Mouse (Mus musculus): ENCODE measurements around the gene Hlcs. TPM values are rescaled to one million over a fixed set of nuclear protein-coding genes. Genes with fewer than 3 reads are reported as not detected.

The Hlcs gene
- polyA plus RNA-seq, 1 experiment: 3.5 TPM

DNA sequence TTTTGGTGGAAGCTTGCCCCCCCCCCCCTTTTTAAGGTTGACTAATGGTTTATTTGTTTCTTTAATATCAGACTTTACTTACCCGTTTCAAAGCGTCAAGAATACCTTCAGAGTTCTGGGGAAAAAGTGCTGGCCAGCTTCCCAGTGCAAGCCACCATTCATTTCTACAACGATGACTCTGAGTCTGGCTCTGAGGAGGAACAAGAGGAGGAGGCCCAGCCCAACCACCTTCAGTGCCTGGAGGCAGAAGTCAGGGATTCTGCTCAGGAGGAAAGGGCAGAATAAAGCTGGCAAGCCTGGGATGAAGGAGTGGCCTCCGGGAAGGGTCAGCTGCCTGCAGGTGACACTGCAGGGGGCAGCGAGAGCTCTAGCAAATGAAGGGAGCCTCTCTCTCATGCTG lies 22.3 kb upstream of the Hlcs start:
- H3K27ac ChIP-seq (ENCODE audit: control insufficient read depth, insufficient read depth, low read depth, low read length): no peak overlapping the region
- no peaks in the 10 kb centered on the region for H3K4me1 ChIP-seq (ENCODE audit: control insufficient read depth, insufficient read depth, low read length)
- H3K4me3 ChIP-seq (ENCODE audit: control insufficient read depth, low read depth, low read length): no peak overlapping the region
- H3K27me3 ChIP-seq (ENCODE audit: control insufficient read depth, insufficient read depth, low read length): no peaks in the 10 kb centered on the region
- TF ChIP-seq POLR2A (IDR thresholded peaks at IDR 0.05; ENCODE audit: control insufficient read depth, low read depth, low read length): no peak
- no peak for TF ChIP-seq CTCF (IDR thresholded peaks at IDR 0.05; ENCODE audit: control insufficient read depth, insufficient read depth, insufficient replicate concordance, low read depth, low read length)
- no peaks in the 10 kb centered on the region for H3K36me3 ChIP-seq (ENCODE audit: control insufficient read depth, insufficient read depth, low read length)

GRCm38 (mm10) chr16:94331886-94332252 lies 18.5 kb upstream of the Hlcs start:
- Histone ChIP-seq H3K27me3 (ENCODE audit: control insufficient read depth, insufficient read depth, low read length) (peaks cover 10% of the 10 kb centered on the region; the same call in 1 of the 2 replicates), H3K36me3 (ENCODE audit: control insufficient read depth, insufficient read depth, low read length) (no peaks in the 10 kb centered on the region), H3K27ac (ENCODE audit: control insufficient read depth, insufficient read depth, low read depth, low read length) (no peak overlapping the region), H3K4me1 (ENCODE audit: control insufficient read depth, insufficient read depth, low read length) (peaks cover 14% of the 10 kb centered on the region), H3K4me3 (ENCODE audit: control insufficient read depth, low read depth, low read length) (no peak overlapping the region)
- TF ChIP-seq POLR2A (IDR thresholded peaks at IDR 0.05; ENCODE audit: control insufficient read depth, low read depth, low read length): no peak
- TF ChIP-seq CTCF (IDR thresholded peaks at IDR 0.05; ENCODE audit: control insufficient read depth, insufficient read depth, insufficient replicate concordance, low read depth, low read length): peak; percentile 90; the same call in 1 of the 2 replicates

- no peaks in the 10 kb centered on the region for H3K36me3 ChIP-seq (ENCODE audit: control insufficient read depth, insufficient read depth, low read length)
- no peak for TF ChIP-seq POLR2A (IDR thresholded peaks at IDR 0.05; ENCODE audit: control insufficient read depth, low read depth, low read length)
- TF ChIP-seq CTCF (IDR thresholded peaks at IDR 0.05; ENCODE audit: control insufficient read depth, insufficient read depth, insufficient replicate concordance, low read depth, low read length): no peak
- no peak overlapping the region for H3K27ac ChIP-seq (ENCODE audit: control insufficient read depth, insufficient read depth, low read depth, low read length)
- no peak overlapping the region for H3K4me3 ChIP-seq (ENCODE audit: control insufficient read depth, low read depth, low read length)
- H3K27me3 ChIP-seq (ENCODE audit: control insufficient read depth, insufficient read depth, low read length): peaks cover 10% of the 10 kb centered on the region; the same call in 1 of the 2 replicates
- peaks cover 14% of the 10 kb centered on the region for H3K4me1 ChIP-seq (ENCODE audit: control insufficient read depth, insufficient read depth, low read length)
Measured at GRCm38 (mm10) chr16:94331233-94331885, 18.0 kb upstream of the Hlcs start.

DNA sequence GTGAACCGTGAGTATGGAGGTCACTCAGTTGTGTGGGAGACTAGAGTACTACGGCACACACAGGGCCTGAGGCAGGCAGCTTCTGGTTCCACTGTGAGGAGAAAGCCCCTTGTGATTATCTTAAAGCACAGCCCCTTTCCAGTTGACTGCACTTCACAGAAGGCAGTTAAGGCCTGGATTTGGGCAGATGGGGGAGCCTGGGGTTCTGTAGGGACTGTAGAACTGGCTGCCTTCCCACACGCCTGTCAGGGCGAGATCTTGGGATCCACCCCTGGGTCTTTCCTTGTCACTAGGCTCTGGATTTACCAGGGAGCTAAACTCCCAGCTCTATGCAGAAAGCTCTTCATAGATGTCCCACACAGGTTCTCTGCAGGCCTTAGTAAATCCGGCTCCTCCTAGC lies 17.1 kb upstream of the Hlcs start:
- Histone ChIP-seq H3K27ac (ENCODE audit: control insufficient read depth, insufficient read depth, low read depth, low read length) (no peak overlapping the region), H3K36me3 (ENCODE audit: control insufficient read depth, insufficient read depth, low read length) (no peaks in the 10 kb centered on the region), H3K4me1 (ENCODE audit: control insufficient read depth, insufficient read depth, low read length) (peaks cover 14% of the 10 kb centered on the region), H3K27me3 (ENCODE audit: control insufficient read depth, insufficient read depth, low read length) (peaks cover 10% of the 10 kb centered on the region; the same call in 1 of the 2 replicates), H3K4me3 (ENCODE audit: control insufficient read depth, low read depth, low read length) (no peak overlapping the region)
- TF ChIP-seq POLR2A (IDR thresholded peaks at IDR 0.05; ENCODE audit: control insufficient read depth, low read depth, low read length) (no peak), CTCF (IDR thresholded peaks at IDR 0.05; ENCODE audit: control insufficient read depth, insufficient read depth, insufficient replicate concordance, low read depth, low read length) (no peak)

DNA sequence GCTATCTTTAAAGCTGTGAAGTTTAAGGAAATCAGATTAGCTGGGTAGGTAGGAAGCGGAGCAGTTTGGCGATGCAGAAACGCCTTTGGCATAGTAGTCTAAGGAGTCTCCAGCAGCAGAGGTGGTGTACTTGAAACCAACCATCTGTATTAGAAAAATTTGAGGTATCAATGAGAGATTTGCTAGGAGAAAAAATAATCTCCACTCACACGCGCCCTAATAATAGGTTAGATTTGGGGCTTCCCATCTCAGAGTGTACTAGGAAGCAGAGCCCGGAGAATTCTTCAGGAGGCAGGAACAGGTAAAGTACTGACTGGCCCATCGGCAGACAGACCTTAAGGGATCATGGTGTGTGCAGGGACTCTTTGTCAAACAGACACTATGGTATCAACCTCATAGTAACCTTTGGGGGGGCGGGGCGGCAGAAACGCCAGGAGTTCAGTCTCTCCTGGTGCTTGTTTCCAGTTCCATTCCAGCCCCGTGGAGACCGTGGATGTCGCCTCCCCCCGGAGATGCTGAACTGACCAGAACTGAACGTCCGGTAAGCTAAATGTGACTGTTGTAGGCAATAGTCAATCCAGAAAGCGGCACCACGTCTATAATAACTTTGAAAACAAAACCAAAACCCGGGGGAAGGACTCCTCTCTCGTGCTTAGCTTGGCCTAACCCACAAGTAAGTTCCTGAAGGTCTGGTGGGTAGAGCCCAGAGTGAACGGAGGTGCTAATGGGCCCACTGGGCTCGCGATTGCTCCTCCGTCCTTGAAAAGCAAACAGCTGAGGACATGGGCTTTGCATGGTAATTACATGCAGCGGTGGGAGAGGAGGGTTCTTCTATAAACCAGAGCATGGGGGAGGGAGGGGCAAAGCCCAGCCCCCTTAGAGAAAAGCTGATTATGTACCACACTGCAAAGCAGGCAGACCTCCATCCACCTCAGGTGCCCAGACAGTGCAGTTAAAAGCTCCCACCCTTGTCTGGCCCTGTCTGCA lies 15.8 kb upstream of the Hlcs start:
- H3K27me3 ChIP-seq (ENCODE audit: control insufficient read depth, insufficient read depth, low read length): peaks cover 10% of the 10 kb centered on the region; the same call in 1 of the 2 replicates
- peaks cover 14% of the 10 kb centered on the region for H3K4me1 ChIP-seq (ENCODE audit: control insufficient read depth, insufficient read depth, low read length)
- no peaks in the 10 kb centered on the region for H3K36me3 ChIP-seq (ENCODE audit: control insufficient read depth, insufficient read depth, low read length)
- TF ChIP-seq POLR2A (IDR thresholded peaks at IDR 0.05; ENCODE audit: control insufficient read depth, low read depth, low read length) (no peak), CTCF (IDR thresholded peaks at IDR 0.05; ENCODE audit: control insufficient read depth, insufficient read depth, insufficient replicate concordance, low read depth, low read length) (no peak)
- H3K27ac ChIP-seq (ENCODE audit: control insufficient read depth, insufficient read depth, low read depth, low read length): no peak overlapping the region
- no peak overlapping the region for H3K4me3 ChIP-seq (ENCODE audit: control insufficient read depth, low read depth, low read length)

DNA sequence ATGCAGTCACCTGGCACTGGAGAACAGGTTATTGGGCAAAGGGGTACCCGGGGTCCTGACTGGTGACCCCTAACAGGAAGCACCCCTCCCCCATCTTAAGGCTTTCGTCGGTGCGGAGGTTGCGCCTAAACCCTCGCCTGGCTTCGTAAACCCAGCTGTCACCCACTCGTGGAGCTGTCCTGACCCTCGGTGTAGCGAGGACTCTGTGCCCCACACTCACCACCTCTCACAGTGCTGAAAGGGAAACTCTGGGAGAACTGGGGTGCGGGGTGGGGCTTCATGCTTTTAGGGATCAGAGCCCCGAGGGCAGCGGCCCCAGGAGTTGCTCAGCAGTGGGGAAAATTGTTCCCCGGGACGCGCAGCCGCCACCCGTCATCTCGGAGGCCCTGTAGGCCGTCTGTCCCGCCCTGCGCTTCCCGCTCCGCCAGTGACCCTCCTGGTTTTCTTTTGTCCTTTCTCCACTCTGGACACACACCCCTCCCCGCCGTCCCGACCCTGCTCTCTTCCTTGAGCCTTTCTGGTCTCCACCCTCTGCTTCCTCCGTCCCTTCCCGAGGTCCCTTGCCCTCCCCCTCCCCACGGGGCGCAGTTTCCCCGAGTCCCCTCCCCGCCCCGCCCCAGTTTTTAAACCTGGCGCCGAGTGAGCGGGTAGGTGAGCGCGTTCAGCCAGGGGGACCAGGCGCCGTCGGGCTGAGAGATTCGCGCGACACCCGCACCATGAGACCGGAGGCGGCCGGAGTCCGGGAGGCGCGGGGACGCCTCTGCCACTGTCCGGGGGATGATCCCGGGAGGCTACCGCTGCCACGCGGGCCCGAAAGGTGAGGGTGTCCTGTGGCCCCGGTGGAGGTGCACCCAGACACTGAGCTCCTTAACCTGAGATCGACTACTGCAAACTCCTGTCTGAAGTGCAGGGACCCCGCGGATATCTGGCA lies 14.7 kb upstream of the Hlcs start, which contains the start of gene Ripply3:
Ripply3 (plus strand) TSS at position 640 of the 931 bp plus-strand sequence.
- peaks cover 14% of the 10 kb centered on the region for H3K4me1 ChIP-seq (ENCODE audit: control insufficient read depth, insufficient read depth, low read length)
- TF ChIP-seq POLR2A (IDR thresholded peaks at IDR 0.05; ENCODE audit: control insufficient read depth, low read depth, low read length) (no peak), CTCF (IDR thresholded peaks at IDR 0.05; ENCODE audit: control insufficient read depth, insufficient read depth, insufficient replicate concordance, low read depth, low read length) (no peak)
- peaks cover 10% of the 10 kb centered on the region; the same call in 1 of the 2 replicates for H3K27me3 ChIP-seq (ENCODE audit: control insufficient read depth, insufficient read depth, low read length)
- no peaks in the 10 kb centered on the region for H3K36me3 ChIP-seq (ENCODE audit: control insufficient read depth, insufficient read depth, low read length)
- H3K27ac ChIP-seq (ENCODE audit: control insufficient read depth, insufficient read depth, low read depth, low read length): no peak within 1 kb of the TSS
- peak within 1 kb of the TSS; percentile 73 for H3K4me3 ChIP-seq (ENCODE audit: control insufficient read depth, low read depth, low read length)
